Mouse (Mus musculus): ENCODE measurements around the gene Myh13.

The Myh13 gene

DNA sequence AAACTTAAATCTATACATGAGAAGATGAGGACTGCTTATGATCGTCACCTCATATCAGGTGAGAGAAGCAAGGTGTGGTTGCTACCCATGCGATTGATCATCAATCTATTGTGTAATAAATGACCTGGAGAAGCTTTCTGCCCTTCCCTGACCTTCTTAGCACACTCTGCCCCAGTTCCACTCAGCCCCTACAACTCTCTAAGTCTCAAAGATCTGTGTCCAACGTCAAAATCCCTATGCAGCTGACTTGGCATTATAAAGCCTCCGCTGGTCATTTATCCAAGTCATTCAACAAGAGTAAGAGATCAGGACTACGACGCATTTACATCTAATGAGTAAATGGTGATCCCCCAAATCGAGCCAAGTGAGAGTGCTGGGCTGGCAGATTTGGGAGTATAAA lies at the start of gene Myh13:
Gene Myh13, plus strand, starts transcription at position 301 of the 400 bp plus-strand sequence.
- no peak for DNase-seq

DNA sequence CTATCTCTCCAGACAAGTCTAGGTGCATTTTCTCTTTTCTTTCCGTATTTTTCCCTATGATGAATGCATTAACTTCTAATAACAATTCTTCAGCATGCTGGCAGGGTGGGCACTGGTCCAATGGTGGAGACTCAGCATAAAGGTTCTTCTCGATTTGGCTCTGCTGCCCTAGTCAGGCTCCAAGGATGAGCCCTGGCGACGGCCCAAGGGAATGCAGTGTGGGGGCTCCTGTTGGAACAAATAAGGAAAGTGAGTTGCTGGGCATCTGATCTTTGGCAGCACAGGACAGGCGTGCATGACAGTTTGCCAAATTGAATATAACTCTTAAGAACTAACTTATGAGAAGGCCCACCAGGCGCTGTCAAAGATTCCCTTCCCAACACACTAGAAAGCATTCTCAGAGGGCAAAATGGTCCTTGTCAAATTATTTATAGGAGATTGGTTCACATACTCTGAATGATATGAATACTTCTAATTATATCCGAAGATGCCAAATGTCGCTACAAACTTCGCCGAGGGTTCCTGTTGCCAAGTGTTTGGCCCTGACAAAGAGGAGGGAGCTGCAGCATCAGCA lies 44.8 kb upstream of the Myh13 start, which contains the start of gene Myh8:
Gene Myh8, plus strand, starts transcription at position 524 of the 574 bp plus-strand sequence.
- DNase-seq: no peak

DNA sequence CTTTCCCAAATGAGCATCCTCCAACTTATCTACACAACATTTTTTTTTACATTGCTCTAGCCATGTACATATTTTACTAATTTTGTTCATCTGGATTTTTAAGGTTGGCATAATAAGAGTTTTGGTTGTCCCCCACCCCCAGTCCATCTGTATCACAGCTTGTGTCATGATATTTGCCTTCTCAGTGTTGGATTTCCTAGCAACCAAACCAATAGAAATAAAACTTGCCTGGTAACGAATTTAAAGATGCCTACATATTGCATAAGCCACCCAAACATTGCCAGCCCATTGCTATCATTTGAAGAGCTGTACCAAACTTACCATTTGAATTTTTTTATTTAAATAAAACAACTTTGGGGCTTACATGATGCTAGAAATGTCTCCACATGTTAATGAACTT lies 28.0 kb upstream of the Myh13 start:
- DNase-seq: no peak

DNA sequence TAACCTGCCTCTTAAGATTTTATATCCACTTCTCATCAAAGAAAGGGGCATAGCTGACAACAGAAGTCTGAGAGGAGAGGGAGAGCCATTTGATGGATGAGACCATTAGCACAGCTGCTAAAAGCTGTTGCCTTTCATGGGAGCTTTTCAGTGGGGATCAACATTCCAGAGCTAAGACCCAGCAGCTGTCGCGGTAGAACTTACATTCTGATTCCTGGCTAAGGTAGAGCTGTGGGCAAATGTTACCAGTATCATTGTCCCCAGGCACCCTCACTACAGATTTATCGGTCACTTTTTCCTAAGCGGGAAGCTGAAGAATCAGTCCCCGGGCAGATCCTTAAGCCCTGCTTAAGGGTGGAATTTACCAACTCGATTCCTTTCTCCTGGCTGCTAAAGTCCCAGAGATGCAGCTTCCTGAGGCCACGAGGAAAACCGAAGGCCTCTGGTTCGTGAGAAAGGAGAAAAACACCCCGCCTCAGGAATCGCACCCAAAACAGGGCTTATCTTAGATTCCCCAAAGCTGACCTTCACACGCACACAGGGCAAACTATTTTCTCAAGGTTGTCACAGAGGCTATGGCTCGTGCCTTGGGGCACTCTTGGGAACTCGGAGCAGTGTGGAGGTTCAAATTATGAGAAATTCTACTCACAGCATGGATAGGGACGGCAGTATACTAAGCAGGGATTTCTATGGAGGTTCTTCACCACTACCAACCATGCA lies 7.6 kb upstream of the Myh13 start:
- no peak for DNase-seq

DNA sequence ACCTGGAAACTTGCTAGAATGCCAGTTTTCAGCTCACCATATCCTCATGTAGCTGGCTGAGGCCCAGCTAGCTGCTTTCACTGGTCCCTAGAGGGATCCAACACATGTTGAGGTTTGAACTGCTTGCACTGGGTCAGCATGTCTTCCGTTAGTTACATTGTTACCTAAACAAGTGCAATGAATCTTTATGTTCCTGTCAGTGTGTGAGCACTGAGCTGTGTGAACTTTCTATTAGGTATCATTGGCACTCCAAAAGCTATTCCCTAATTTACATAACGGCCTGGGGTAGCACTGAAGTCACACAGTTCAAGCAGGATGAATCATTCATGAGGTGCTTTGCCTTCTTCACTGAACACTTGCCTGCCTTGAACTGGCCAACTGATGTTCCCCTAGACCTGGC lies 5.1 kb downstream of the Myh13 start:
- DNase-seq: no peak

DNA sequence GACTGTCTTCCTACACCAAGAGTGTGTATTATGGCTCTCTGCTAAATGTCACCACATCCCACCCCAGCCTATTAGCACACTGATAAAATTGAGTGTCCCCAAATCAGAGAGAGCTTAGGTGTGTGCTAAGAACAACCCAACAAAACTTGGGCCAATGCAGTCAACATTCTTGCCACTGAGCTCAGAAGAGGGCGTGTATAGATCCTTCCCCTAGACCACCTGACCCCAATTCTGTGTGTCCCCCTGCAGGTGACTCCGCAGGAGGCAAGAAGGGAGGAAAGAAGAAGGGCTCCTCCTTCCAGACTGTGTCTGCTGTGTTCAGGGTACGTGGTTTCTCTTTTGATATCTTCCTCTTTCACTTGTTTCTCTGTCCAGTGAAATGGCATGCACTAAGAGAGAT lies 23.1 kb downstream of the Myh13 start:
- DNase-seq: no peak

DNA sequence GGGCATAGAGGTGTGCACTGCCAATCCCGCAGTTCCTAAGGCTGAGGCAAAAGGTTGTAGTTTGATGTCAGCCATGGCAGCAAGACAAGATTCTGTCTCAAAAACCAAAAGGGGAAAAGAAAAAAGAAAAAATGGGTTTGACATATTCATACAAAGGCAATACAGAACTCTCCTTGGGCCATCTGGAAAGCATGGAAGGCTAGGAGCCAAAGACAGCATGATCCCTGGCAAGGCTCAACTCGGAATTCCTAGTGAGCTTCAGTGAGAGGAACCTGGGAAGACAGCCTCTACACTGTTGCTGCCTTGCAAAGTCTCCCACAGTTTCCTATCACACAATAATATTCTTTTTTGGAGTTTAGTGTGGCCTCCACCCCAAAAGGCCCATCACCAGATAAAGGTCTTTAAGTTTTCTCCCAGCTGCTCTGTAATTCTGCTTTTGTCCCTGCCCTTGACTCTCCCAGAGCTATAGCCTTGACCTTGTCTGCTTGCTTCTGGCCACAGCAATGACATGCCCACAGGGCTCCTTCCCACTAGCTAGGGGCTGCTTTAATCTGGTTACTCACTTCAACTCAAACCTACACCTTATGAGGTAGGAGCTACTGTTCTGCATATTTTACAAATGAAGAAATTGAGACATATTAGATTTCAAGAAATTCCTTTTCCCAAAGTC lies 23.9 kb downstream of the Myh13 start:
- no peak for DNase-seq

DNA sequence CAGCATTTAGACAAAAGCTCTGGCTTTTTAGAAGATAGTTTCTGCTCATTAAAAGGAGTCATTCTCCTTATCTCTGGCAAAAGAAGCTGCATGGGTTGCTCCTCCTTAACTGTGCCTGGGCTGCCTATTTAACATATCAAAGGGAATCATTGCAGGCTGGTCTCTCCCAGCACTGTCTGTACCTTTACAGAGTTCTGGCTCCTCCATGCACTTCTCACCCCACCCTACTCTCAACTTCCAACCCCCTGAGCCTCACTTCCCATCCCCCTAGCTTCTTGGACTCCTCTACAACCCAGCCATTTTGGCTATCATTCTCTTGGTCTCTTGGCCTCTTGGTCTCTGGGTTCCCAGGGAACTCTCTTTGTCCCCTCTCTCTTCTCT lies 24.4 kb downstream of the Myh13 start:
- no peak for DNase-seq

DNA sequence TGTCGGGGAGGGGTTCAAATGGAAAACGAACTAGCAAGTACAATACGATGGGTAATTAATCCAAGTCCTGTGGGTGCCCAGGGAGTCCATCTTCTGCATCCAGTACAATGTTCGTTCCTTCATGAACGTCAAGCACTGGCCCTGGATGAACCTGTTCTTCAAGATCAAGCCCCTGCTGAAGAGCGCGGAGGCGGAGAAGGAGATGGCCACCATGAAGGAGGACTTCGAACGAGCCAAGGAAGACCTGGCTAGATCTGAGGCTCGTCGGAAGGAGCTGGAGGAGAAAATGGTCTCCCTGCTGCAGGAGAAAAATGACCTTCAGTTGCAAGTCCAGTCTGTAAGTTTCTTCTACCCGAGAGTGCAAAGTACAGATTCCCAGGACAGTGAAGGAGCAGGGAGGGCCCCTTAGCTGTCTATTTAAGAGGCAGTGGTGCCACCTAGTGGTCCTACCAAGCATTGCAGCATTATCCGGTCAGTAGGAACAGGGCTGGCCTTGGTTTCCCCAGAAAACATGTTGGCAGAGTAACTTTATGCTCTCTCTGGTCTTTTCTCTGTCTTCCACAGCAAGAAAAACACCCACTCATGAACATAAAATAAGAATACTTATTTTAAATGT lies 28.8 kb downstream of the Myh13 start:
- peak; percentile 25 to 29 for DNase-seq

DNA sequence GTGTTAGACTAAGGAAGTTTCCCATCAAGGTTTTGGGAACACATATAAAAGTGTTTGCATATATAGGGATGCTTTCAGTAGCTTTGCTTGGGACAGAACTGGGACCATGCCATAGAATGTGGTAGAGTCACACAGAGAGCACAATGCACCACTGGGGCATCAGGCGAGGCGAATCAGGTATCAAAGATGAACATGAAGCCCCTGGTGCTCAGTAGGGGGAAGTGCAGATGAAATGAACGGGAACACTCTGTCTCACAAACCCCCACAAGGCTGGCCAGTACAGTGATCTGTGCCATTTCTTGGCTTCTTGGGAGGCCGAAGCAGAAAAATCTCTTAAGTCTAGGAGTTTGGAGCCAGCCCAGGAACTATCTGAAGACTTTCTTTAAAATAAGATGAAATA lies 31.6 kb downstream of the Myh13 start:
- no peak for DNase-seq

DNA sequence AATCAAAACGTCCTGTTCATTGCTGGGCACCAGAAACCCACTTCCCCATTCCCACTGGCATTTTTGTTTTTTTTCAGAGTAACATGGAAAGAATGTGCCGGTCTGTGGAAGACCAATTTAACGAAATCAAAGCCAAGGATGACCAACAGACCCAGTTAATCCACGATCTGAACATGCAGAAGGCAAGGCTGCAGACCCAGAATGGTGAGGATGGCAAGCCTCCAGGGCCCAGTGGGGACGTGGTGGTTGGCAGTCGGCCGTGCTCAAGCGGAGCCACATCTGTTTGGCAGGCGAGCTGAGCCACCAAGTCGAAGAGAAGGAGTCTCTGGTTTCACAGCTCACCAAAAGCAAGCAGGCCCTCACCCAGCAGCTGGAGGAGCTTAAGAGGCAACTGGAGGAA lies 36.6 kb downstream of the Myh13 start:
- no peak for DNase-seq

DNA sequence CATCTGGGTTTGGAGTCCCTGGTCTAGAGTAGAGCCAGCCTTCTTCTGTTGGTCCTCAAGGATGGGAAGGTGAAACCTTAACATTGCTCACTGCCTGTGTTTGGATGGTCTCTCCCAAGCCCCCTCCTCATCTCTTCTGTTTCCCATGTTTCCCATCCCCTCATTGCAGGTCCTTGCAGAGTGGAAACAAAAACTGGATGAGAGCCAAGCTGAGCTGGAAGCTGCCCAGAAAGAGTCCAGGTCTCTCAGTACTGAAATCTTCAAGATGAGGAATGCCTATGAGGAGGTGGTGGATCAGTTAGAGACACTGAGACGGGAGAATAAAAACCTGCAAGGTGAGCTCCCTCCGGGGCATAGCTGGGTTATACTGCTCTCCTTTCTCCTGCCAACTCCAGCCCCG lies 40.8 kb downstream of the Myh13 start:
- no peak for DNase-seq

DNA sequence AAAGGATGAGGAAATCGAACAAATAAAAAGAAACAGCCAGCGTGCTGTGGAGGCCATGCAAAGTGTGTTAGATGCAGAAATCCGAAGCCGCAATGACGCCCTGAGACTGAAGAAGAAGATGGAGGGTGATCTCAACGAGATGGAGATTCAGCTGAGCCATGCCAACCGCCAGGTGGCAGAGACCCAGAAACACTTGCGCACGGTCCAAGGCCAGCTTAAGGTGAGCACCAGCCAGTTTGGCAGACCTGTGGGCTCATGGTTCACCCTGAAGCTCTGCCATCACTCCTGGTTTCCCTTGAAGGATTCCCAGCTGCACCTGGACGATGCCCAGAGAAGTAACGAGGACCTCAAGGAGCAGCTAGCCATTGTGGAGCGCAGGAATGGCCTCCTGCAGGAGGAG lies 43.1 kb downstream of the Myh13 start:
- DNase-seq: no peak

DNA sequence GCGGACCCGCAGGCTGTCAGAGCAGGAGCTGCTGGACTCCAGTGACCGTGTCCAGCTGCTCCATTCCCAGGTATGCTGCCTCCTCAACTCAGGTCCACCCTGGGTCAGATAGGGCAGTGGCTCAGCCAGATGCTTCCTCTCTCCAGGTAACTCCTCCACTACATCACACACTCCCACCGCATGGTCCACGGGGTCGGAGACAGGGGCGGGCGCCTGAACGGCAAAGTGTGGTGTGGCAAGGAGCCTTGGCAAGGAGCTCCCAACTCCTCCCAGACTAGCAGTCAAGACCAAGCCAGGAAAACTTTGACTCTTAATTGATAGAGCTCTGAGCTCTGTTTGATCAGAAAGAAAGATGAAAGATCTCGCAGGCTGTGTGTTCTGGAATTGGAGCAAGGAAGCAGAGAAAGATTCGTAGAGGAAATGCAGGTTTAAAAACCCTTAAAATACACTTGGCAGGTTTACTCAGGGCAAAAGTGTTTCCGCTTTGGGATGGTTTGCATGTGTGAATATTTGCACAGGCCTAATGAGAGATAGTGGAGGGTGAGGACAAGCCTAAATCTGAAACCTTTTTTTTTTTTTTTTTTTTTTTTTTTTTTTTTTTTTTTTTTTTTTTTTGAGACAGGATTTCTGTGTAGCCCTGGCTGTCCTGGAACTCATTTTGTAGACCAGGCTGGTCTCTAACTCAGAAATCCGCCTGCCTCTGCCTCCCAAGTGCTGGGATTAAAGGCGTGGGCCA lies 43.7 kb downstream of the Myh13 start:
- no peak for DNase-seq

DNA sequence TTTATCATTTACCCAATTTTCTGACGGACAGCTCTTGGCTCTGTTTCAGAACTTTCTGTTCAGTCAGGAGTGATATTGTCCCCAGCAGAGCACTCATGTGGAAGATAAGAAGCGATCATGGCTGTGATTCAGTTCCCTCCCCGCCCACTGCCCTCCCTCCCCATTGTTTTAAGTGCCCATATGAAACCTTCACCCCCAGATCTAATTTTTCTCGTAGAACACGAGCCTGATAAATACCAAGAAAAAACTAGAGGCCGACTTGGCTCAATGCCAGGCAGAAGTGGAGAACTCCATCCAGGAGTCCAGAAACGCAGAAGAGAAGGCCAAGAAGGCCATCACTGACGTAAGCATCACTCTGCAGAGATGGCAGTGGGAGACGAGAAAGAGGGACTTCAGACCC lies 45.5 kb downstream of the Myh13 start:
- DNase-seq: no peak

DNA sequence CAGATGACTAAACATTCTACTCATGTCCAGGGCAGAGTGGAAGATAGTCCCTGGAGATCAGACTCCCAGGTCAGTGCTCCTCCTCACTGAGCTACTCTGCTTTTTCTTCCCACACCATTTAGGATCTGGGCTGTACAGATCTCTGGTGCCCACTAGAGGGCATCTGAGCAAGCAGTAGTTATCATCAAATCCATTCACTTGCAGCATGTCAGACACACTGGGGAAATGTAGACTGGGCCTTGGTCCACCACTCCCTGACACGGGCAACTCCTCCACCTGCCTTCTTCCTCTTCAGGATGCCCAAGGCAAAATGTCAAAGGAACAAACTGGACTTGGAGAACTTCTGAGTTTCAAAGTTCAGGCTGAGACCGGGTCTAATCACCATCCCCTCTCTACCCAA lies 51.9 kb downstream of the Myh13 start:
- DNase-seq: no peak

DNA sequence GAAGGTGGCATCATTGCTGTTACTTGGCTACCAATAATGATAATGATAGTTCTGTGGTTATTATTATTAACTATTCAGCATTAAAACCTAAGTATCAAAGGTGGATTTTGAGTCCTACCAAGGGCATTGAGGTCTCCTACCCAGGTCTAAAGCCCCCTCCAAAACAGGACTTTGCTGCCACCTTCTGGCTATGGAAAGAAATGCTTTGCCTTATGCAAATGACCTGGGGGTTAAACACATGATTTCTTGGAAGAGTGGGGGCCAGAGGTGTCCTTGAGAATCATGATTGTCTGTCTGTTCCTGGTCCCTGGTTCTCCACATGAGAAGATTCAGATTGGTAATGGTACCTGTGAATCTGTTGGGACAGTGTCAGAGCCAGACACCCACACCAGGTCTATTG lies 54.9 kb downstream of the Myh13 start:
- no peak for DNase-seq

DNA sequence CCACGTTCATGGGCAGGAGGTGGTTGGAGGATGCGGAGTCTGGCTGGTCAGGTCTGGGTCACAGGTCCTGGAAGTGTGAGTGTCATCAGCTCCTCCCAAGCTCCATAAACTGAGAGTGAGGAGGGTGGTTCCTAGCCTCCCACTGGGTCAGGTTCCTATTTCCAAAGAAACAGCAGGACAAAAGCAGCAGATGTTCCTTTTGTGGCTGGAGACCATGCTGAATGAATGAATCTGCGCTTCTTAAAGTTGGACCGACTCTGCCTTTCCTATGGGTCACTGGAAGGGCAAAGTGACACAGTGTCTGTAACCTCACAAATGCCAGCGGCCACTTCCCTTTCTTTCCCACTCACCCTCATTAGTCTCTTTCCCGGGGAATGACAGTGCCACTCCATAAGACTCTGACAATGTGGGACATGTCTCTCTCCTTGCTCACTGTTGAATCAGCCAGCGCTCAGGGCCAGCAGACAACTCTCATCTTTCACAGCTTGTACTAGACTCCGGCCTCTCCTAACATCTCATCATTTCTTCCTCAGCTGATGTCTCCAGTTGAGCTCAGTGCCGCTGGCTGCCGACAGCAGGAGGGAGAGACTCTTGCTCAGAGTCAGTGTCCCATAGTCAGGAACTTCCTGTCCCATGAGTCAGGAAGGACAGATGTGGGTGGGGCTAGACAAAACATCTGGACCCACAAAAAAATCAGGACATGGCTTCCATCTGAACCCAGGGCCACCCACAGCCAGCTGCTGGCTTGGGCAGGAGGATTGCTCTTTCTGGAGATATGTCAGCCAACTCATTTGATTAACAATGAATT lies 58.4 kb downstream of the Myh13 start:
- no peak for DNase-seq

DNA sequence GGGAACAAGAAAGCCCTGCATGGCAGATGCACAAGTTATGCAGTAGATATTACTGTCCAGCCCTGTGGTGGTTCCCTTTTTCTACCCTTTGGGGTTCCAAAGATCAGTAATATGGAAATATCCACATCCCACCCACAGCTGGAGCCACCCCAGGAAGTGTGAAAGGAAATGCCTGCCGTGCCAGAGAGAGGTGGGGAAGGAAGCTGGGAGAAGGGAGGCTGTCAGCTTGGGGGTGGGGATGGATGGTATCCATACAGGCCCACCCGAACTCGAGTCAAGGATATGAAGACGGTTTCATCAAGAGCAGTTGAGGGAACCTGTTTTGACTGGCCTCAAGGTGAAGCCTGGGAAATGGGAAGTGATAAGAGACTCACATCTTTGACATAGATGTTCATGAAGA lies 60.4 kb downstream of the Myh13 start:
- no peak for DNase-seq

DNA sequence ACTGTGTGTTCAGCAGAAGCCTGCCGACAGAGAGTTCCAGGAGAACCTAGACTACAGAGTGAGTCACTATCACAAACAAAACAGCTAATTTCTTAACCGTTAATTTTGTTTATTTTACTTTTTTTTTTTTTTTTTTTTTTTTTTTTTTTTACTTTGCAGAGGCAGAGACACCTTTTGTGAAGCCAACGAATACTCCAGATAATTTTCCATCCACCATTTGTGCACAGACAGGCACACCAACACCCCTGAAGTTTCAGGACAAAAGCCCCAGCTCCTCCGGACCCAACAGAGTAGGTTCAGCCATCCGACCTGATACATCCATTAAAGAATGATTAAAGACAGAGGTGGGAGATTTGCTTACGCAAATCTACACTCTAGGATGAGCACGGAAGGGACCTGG lies 63.2 kb downstream of the Myh13 start:
- DNase-seq: no peak

DNA sequence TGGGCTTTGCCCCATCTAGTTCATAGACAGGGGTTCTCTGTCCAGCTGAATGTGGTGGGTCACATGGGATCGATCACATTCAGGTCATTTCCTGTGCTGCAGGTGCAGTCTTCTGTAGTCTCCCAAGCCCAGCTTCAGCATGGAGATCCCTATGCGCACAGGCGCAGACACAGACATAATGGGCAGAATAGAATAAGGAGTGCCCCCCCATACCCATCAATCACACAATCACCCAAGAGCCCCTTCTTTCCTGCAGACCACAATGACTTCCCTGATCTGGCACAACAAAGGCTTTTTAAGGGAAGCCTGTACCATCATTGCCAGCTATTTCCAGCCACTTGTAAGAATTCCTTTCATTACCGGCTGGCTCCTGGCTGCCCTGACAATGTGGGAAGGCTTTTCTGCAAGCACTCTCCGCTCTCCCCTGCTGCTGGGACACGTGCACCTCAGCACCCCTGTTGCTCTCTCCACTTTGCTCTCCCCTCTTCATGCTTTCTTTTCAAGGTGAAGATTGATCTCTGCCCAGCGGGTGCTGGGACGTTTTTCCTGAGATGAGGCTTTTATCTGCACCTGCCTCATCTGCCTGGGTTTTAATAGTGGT lies 65.5 kb downstream of the Myh13 start:
- DNase-seq: no peak

Measured in thymus, postnatal 36 days (tissue).